Comparison of ENCODE assay signal across 10 mouse cellular contexts in genomic region chr11:84013105-84013504, GRCm38 (mm10). TPM values are rescaled to one million over a fixed set of nuclear protein-coding genes. Genes with fewer than 3 reads are reported as not detected.
DNase-seq lines count a peak whose midpoint lies in the region; ATAC-seq lines count a peak whose summit lies in the region.
"Had no signal": no experiment of that assay in that cellular context is flagged by ENCODE, and none has a peak within 500 bp of the region (broad histone marks: within the 10 kb centered on the region; RNA-seq: fewer than 3 reads in every experiment).

No protein-coding gene starts in this region.

- H3K27ac ChIP-seq in neural tube, embryonic 12.5 days = no peak overlapping the region
- peak overlapping the region; percentile 91 for H3K27ac ChIP-seq in forebrain, embryonic 16.5 days (ENCODE audit: low read length)
- H3K27ac ChIP-seq in neural tube, embryonic 13.5 days (replicated peaks) = peak overlapping the region; percentile 67
- H3K27ac ChIP-seq: heart, embryonic 13.5 days; limb, embryonic 13.5 days had no signal

- no peak overlapping the region for H3K4me3 ChIP-seq in neural tube, embryonic 12.5 days
- H3K4me3 ChIP-seq in forebrain, embryonic 16.5 days (replicated peaks; ENCODE audit: low read length) = no peak overlapping the region
- no peak overlapping the region for H3K4me3 ChIP-seq in neural tube, embryonic 13.5 days
- H3K4me3 ChIP-seq: heart, embryonic 13.5 days; limb, embryonic 13.5 days had no signal

- peaks cover 24% of the 10 kb centered on the region for H3K4me1 ChIP-seq in neural tube, embryonic 12.5 days
- peaks cover 39% of the 10 kb centered on the region for H3K4me1 ChIP-seq in forebrain, embryonic 16.5 days (replicated peaks; ENCODE audit: control insufficient read depth, insufficient read depth, low read length)
- peaks cover 46% of the 10 kb centered on the region for H3K4me1 ChIP-seq in neural tube, embryonic 13.5 days (replicated peaks)
- H3K4me1 ChIP-seq: heart, embryonic 13.5 days had no signal

- no peak overlapping the region for H3K9ac ChIP-seq in neural tube, embryonic 12.5 days
- H3K9ac ChIP-seq in forebrain, embryonic 16.5 days (replicated peaks; ENCODE audit: low read depth, low read length) = peak overlapping the region; percentile 32; the same call in 1 of the 2 replicates
- H3K9ac ChIP-seq in neural tube, embryonic 13.5 days = no peak overlapping the region
- H3K9ac ChIP-seq: heart, embryonic 13.5 days; limb, embryonic 13.5 days had no signal

- DNase-seq in neural tube, embryonic 10.5 days (ENCODE audit: extremely low spot score, low spot score) = no peak
- DNase-seq in kidney, postnatal 14 days = no peak
- no peak for DNase-seq in B cell, adult 2 months
- DNase-seq in spleen, adult 12 weeks (ENCODE audit: low spot score) = no peak
- DNase-seq in heart, postnatal 14 days = no peak

- intact Hi-C loops in heart, postnatal 14 days (cut with DNase I) = no loop called here

- peaks cover 26% of the 10 kb centered on the region for H3K36me3 ChIP-seq in neural tube, embryonic 12.5 days
- H3K36me3 ChIP-seq in forebrain, embryonic 16.5 days (ENCODE audit: control insufficient read depth, insufficient read depth) = peaks cover 13% of the 10 kb centered on the region
- H3K36me3 ChIP-seq in neural tube, embryonic 13.5 days = peaks cover 30% of the 10 kb centered on the region

- H3K9me3 ChIP-seq in neural tube, embryonic 12.5 days = no peaks in the 10 kb centered on the region
- no peaks in the 10 kb centered on the region for H3K9me3 ChIP-seq in forebrain, embryonic 16.5 days (ENCODE audit: control insufficient read depth, low read length)
- no peaks in the 10 kb centered on the region for H3K9me3 ChIP-seq in neural tube, embryonic 13.5 days
- H3K9me3 ChIP-seq: heart, embryonic 13.5 days; limb, embryonic 13.5 days had no signal

- peak overlapping the region; percentile 20; the same call in 1 of the 2 replicates for H3K4me2 ChIP-seq in neural tube, embryonic 12.5 days (replicated peaks)
- H3K4me2 ChIP-seq in forebrain, embryonic 16.5 days (ENCODE audit: low read length) = no peak overlapping the region
- no peak overlapping the region for H3K4me2 ChIP-seq in neural tube, embryonic 13.5 days
- H3K4me2 ChIP-seq: heart, embryonic 13.5 days; limb, embryonic 13.5 days had no signal

- no peaks in the 10 kb centered on the region for H3K27me3 ChIP-seq in neural tube, embryonic 12.5 days (replicated peaks)
- H3K27me3 ChIP-seq in forebrain, embryonic 16.5 days (replicated peaks; ENCODE audit: control insufficient read depth, insufficient read depth, low read length) = no peaks in the 10 kb centered on the region
- no peaks in the 10 kb centered on the region for H3K27me3 ChIP-seq in neural tube, embryonic 13.5 days
- H3K27me3 ChIP-seq: heart, embryonic 13.5 days; limb, embryonic 13.5 days had no signal

- ATAC-seq in neural tube, embryonic 12.5 days (ENCODE audit: low FRiP score, low read depth) = no peak
- ATAC-seq in forebrain, embryonic 16.5 days = peak; percentile 67
- ATAC-seq in neural tube, embryonic 13.5 days (ENCODE audit: low read depth) = 0 out of 2 replicates have a peak, but pooled peaks have one; percentile 8

- WGBS in neural tube, embryonic 12.5 days = 14% methylated on average over 7 of the region's 7 CpGs
- WGBS in forebrain, embryonic 16.5 days = 11% methylated on average over 7 of the region's 7 CpGs
- WGBS in neural tube, embryonic 13.5 days = 8% methylated on average over 7 of the region's 7 CpGs

RNA-seq across cellular contexts. Expression of gene Synrg, which starts 48.9 kb away (rescaled TPM):
- polyA plus RNA-seq in neural tube, embryonic 12.5 days (2016; fragmentation: Nextera tagmentation; extraction: Ambion mirVana) = 26.3 and 27.9 TPM in 2 replicates
- 34.9 and 37.6 TPM in 2 replicates for polyA plus RNA-seq in forebrain, embryonic 16.5 days (2015; fragmentation: Nextera tagmentation; extraction: Ambion mirVana)
- polyA plus RNA-seq in neural tube, embryonic 13.5 days (2015; fragmentation: Nextera tagmentation; extraction: Ambion mirVana) = 23.2 and 25.4 TPM in 2 replicates
- total RNA-seq in heart, postnatal 14 days (2021) = 10 to 100 TPM; 24.4 to 25.0 TPM

RNA-seq across cellular contexts. Expression of gene Dusp14, which starts 56.0 kb away (rescaled TPM):
- polyA plus RNA-seq in neural tube, embryonic 12.5 days (2016; fragmentation: Nextera tagmentation; extraction: Ambion mirVana) = 10.9 and 12.4 TPM in 2 replicates
- polyA plus RNA-seq in forebrain, embryonic 16.5 days (2015; fragmentation: Nextera tagmentation; extraction: Ambion mirVana) = 28.0 and 30.0 TPM in 2 replicates
- 8.7 and 10.4 TPM in 2 replicates for polyA plus RNA-seq in neural tube, embryonic 13.5 days (2015; fragmentation: Nextera tagmentation; extraction: Ambion mirVana)
- under 1 TPM; 0.69 to 0.76 TPM for total RNA-seq in heart, postnatal 14 days (2021)
